Mouse (Mus musculus) intestine, embryonic 16.5 days (tissue): ENCODE results near the gene Fcer1g. TPM values are rescaled to one million over a fixed set of nuclear protein-coding genes. Genes with fewer than 3 reads are reported as not detected.
A peak's percentile ranks its signal among the peaks of the same experiment; 100 is the strongest.

Experiments
- ATAC-seq: fragments of 200-750 bp; cut with Nextera tagmentation; 2 replicates; pipeline ENCODE4 v1.8.0; 2017; ENCODE audit warnings: moderate TSS enrichment, moderate library complexity
- H3K27ac ChIP-seq: fragments of 300-500 bp; sonication (generic); 2 replicates; pipeline ENCODE4 v1.5.1; 2014; ENCODE audit warnings: mild to moderate bottlenecking, low read length
- H3K27me3 ChIP-seq: fragments of 300-500 bp; sonication (generic); replicated peaks from 2 replicates; pipeline ENCODE4 v1.6.1; 2014; ENCODE audit warnings: low read length, control low read depth, mixed read lengths; ENCODE audit not compliant: control insufficient read depth, insufficient read depth
- H3K36me3 ChIP-seq: fragments of 300-500 bp; sonication (generic); 2 replicates; pipeline ENCODE4 v1.6.1; 2014; ENCODE audit warnings: low read length, control low read depth; ENCODE audit not compliant: control insufficient read depth, insufficient read depth
- H3K4me1 ChIP-seq: fragments of 300-500 bp; sonication (generic); 2 replicates; pipeline ENCODE4 v1.6.1; 2014; ENCODE audit warnings: low read length, control low read depth, mixed read lengths; ENCODE audit not compliant: control insufficient read depth, insufficient read depth
- H3K4me2 ChIP-seq: fragments of 300-500 bp; sonication (generic); 2 replicates; pipeline ENCODE4 v1.6.1; 2014; ENCODE audit warnings: low read depth, low read length, control low read depth
- H3K4me3 ChIP-seq: fragments of 300-500 bp; sonication (generic); 2 replicates; pipeline ENCODE4 v1.5.1; 2014; ENCODE audit warnings: mild to moderate bottlenecking, low read length
- H3K9ac ChIP-seq: fragments of 300-500 bp; sonication (generic); 2 replicates; pipeline ENCODE4 v1.6.1; 2014; ENCODE audit warnings: low read depth, low read length
- H3K9me3 ChIP-seq: fragments of 300-500 bp; sonication (generic); 2 replicates; pipeline ENCODE4 v1.6.1; 2016; ENCODE audit warnings: low read length, control low read depth; ENCODE audit not compliant: control insufficient read depth
- WGBS: fragments of 180-500 bp; shearing (Covaris S2); extraction: QIAGEN DNeasy Blood & Tissue Kit; methylation state at CpG from one replicate; pipeline ENCODE4 v1.1.7; 2014; 5-methylcytosine and 5-hydroxymethylcytosine counted together
- polyA plus RNA-seq: library from polyadenylated mRNA; unstranded; fragments of >200 nt; fragmentation: Nextera tagmentation; extraction: Ambion mirVana; gene quantifications from 2 replicates; pipeline ENCODE4 v1.2.1, GENCODE M21; 2015

Fcer1g gene
- 50.3 and 52.1 TPM in 2 replicates for polyA plus RNA-seq

- no peak for ATAC-seq
- Histone ChIP-seq H3K27me3 (no peaks in the 10 kb centered on the region), H3K9ac (no peak within 1 kb of the TSS), H3K4me2 (no peak within 1 kb of the TSS), H3K9me3 (no peaks in the 10 kb centered on the region), H3K36me3 (peaks cover 31% of the 10 kb centered on the region), H3K4me1 (no peaks in the 10 kb centered on the region), H3K4me3 (0 out of 2 replicates have a peak within 1 kb of the TSS, but pooled peaks have one; percentile 4), H3K27ac (0 out of 2 replicates have a peak within 1 kb of the TSS, but pooled peaks have one; percentile 21)
- 92% methylated on average over 14 of the region's 14 CpGs for WGBS
Measured at GRCm38 (mm10) chr1:171234126-171234525, at the start of gene Fcer1g. Fcer1g (minus strand) TSS chr1:171234365.

- no peak overlapping the region for H3K9ac ChIP-seq
- peaks cover 23% of the 10 kb centered on the region for H3K4me1 ChIP-seq
- no peak overlapping the region for H3K27ac ChIP-seq
- no peak overlapping the region for H3K4me3 ChIP-seq
- no peak overlapping the region for H3K4me2 ChIP-seq
- no peaks in the 10 kb centered on the region for H3K9me3 ChIP-seq
- WGBS, result 91% methylated on average over 18 of the region's 18 CpGs
- H3K27me3 ChIP-seq, result no peaks in the 10 kb centered on the region
- H3K36me3 ChIP-seq, result peaks cover 8% of the 10 kb centered on the region; the same call in 1 of the 2 replicates
- ATAC-seq, result no peak
Measured at GRCm38 (mm10) chr1:171283188-171284160, 49.3 kb upstream of the Fcer1g start.

GRCm38 (mm10) chr1:171282086-171282805, 48.1 kb upstream of the Fcer1g start:
- Histone ChIP-seq H3K9me3 (no peaks in the 10 kb centered on the region), H3K4me3 (peak overlapping the region; percentile 68), H3K4me2 (peak overlapping the region; percentile 83), H3K36me3 (peaks cover 14% of the 10 kb centered on the region), H3K27me3 (no peaks in the 10 kb centered on the region), H3K27ac (no peak overlapping the region; the same call in 1 of the 2 replicates), H3K4me1 (peaks cover 20% of the 10 kb centered on the region), H3K9ac (peak overlapping the region; percentile 77; the same call in 1 of the 2 replicates)
- ATAC-seq, result no peak
- WGBS, result 79% methylated on average over 18 of the region's 18 CpGs

- Histone ChIP-seq H3K9me3 (no peaks in the 10 kb centered on the region), H3K27ac (peak overlapping the region; percentile 91), H3K4me3 (peak overlapping the region; percentile 68), H3K9ac (peak overlapping the region; percentile 77), H3K4me2 (peak overlapping the region; percentile 83), H3K4me1 (peaks cover 17% of the 10 kb centered on the region), H3K36me3 (peaks cover 20% of the 10 kb centered on the region), H3K27me3 (no peaks in the 10 kb centered on the region)
- ATAC-seq, result peak; percentile 58
- WGBS, result under 1% methylated on average over 10 of the region's 10 CpGs
Measured at GRCm38 (mm10) chr1:171281528-171281923, 47.4 kb upstream of the Fcer1g start.

GRCm38 (mm10) chr1:171280916-171281527, 46.9 kb upstream of the Fcer1g start, which contains the start of gene Ppox:
Ppox (minus strand) TSS chr1:171281186.
- H3K4me1 ChIP-seq, result peaks cover 17% of the 10 kb centered on the region; the same call in 1 of the 2 replicates
- peak within 1 kb of the TSS; percentile 83 for H3K4me2 ChIP-seq
- ATAC-seq, result peak; percentile 98
- under 1% methylated on average over 26 of the region's 26 CpGs for WGBS
- H3K27ac ChIP-seq, result peak within 1 kb of the TSS; percentile 91
- H3K4me3 ChIP-seq, result peak within 1 kb of the TSS; percentile 68
- no peaks in the 10 kb centered on the region for H3K9me3 ChIP-seq
- H3K9ac ChIP-seq, result peak within 1 kb of the TSS; percentile 79
- H3K36me3 ChIP-seq, result peaks cover 22% of the 10 kb centered on the region
- H3K27me3 ChIP-seq, result no peaks in the 10 kb centered on the region

GRCm38 (mm10) chr1:171280250-171280915, 46.2 kb upstream of the Fcer1g start:
- Histone ChIP-seq H3K27me3 (no peaks in the 10 kb centered on the region), H3K4me3 (peak overlapping the region; percentile 68), H3K4me2 (peak overlapping the region; percentile 82), H3K27ac (peak overlapping the region; percentile 38), H3K4me1 (peaks cover 14% of the 10 kb centered on the region; the same call in 1 of the 2 replicates), H3K9me3 (no peaks in the 10 kb centered on the region), H3K9ac (peak overlapping the region; percentile 79), H3K36me3 (peaks cover 23% of the 10 kb centered on the region)
- WGBS, result 1% methylated on average over 25 of the region's 25 CpGs
- ATAC-seq, result peak; percentile 51

GRCm38 (mm10) chr1:171279721-171280120, 45.6 kb upstream of the Fcer1g start:
- H3K27ac ChIP-seq, result no peak overlapping the region
- H3K4me1 ChIP-seq, result peaks cover 14% of the 10 kb centered on the region; the same call in 1 of the 2 replicates
- peak overlapping the region; percentile 68 for H3K4me3 ChIP-seq
- 68% methylated on average over 5 of the region's 5 CpGs for WGBS
- H3K36me3 ChIP-seq, result peaks cover 27% of the 10 kb centered on the region
- peak overlapping the region; percentile 79 for H3K9ac ChIP-seq
- H3K4me2 ChIP-seq, result peak overlapping the region; percentile 82
- H3K27me3 ChIP-seq, result no peaks in the 10 kb centered on the region
- ATAC-seq, result no peak
- no peaks in the 10 kb centered on the region for H3K9me3 ChIP-seq

- Histone ChIP-seq H3K9me3 (no peaks in the 10 kb centered on the region), H3K9ac (no peak overlapping the region), H3K36me3 (peaks cover 29% of the 10 kb centered on the region), H3K27ac (no peak overlapping the region), H3K4me1 (peaks cover 14% of the 10 kb centered on the region; the same call in 1 of the 2 replicates), H3K4me3 (no peak overlapping the region), H3K27me3 (no peaks in the 10 kb centered on the region), H3K4me2 (no peak overlapping the region)
- ATAC-seq, result no peak
- WGBS, result 89% methylated on average over 14 of the region's 14 CpGs
Measured at GRCm38 (mm10) chr1:171279012-171279705, 45.0 kb upstream of the Fcer1g start.
